Comparison of ENCODE assay signal across 8 mouse cellular contexts in genomic region chr10:80576351-80577194, GRCm38 (mm10). TPM values are rescaled to one million over a fixed set of nuclear protein-coding genes. Genes with fewer than 3 reads are reported as not detected.
DNase-seq lines count a peak whose midpoint lies in the region; ATAC-seq and TF ChIP-seq lines count a peak whose summit lies in the region.

No protein-coding gene starts in this region.

- H3K27me3 ChIP-seq in forebrain, embryonic 15.5 days, result no peaks in the 10 kb centered on the region
- no peaks in the 10 kb centered on the region for H3K27me3 ChIP-seq in liver, embryonic 15.5 days

- H3K36me3 ChIP-seq in forebrain, embryonic 15.5 days, result no peaks in the 10 kb centered on the region
- peaks cover 16% of the 10 kb centered on the region; the same call in 1 of the 2 replicates for H3K36me3 ChIP-seq in liver, embryonic 15.5 days (replicated peaks)

- H3K4me2 ChIP-seq in forebrain, embryonic 15.5 days (replicated peaks), result peak overlapping the region; percentile 76
- H3K4me2 ChIP-seq in liver, embryonic 15.5 days, result peak overlapping the region; percentile 99

- DNase-seq in layer of hippocampus, postnatal 10 days (ENCODE audit: low spot score in 2 of 2), result peak; percentile 60 to 72
- DNase-seq in layer of hippocampus, postnatal 14 days (ENCODE audit: low spot score in 2 of 2), result no peak
- DNase-seq in adrenal gland, postnatal 36 days, result peak; percentile 72 to 85
- DNase-seq in induced T-regulatory cell, adult 2 months (ENCODE audit: low read depth), result peak; percentile 85
- DNase-seq in urinary bladder, adult 2 months (ENCODE audit: low spot score), result peak; percentile 56

- peak overlapping the region; percentile 66 for H3K9ac ChIP-seq in forebrain, embryonic 15.5 days (replicated peaks)
- peak overlapping the region; percentile 94 for H3K9ac ChIP-seq in liver, embryonic 15.5 days

- H3K9me3 ChIP-seq in forebrain, embryonic 15.5 days, result no peaks in the 10 kb centered on the region
- no peaks in the 10 kb centered on the region for H3K9me3 ChIP-seq in liver, embryonic 15.5 days (replicated peaks)

- TF ChIP-seq POLR2A in olfactory bulb, adult 2 months (IDR thresholded peaks at IDR 0.05; ENCODE audit: insufficient read depth, low read depth, low read length), result no peak

- H3K4me1 ChIP-seq in forebrain, embryonic 15.5 days, result peaks cover 50% of the 10 kb centered on the region
- peaks cover 79% of the 10 kb centered on the region for H3K4me1 ChIP-seq in liver, embryonic 15.5 days (replicated peaks)
- peaks cover 45% of the 10 kb centered on the region for H3K4me1 ChIP-seq in olfactory bulb, adult 2 months (ENCODE audit: control insufficient read depth, insufficient read depth, low read length)

- peak overlapping the region; percentile 90 for H3K27ac ChIP-seq in forebrain, embryonic 15.5 days (replicated peaks)
- H3K27ac ChIP-seq in liver, embryonic 15.5 days (replicated peaks), result peak overlapping the region; percentile 97
- peak overlapping the region; percentile 88 for H3K27ac ChIP-seq in olfactory bulb, adult 2 months (ENCODE audit: insufficient read depth, low read depth, low read length)

- ATAC-seq in forebrain, embryonic 15.5 days (replicated peaks), result peak; percentile 2; the same call in 1 of the 2 replicates
- no peak for ATAC-seq in liver, embryonic 15.5 days (ENCODE audit: insufficient read depth)

- peak overlapping the region; percentile 70 for H3K4me3 ChIP-seq in forebrain, embryonic 15.5 days
- H3K4me3 ChIP-seq in liver, embryonic 15.5 days (replicated peaks), result peak overlapping the region; percentile 93
- peak overlapping the region; percentile 86 for H3K4me3 ChIP-seq in olfactory bulb, adult 2 months (ENCODE audit: insufficient read depth, low read depth, low read length)

- under 1% methylated on average over 92 of the region's 96 CpGs for WGBS in forebrain, embryonic 15.5 days
- under 1% methylated on average over 96 of the region's 96 CpGs for WGBS in liver, embryonic 15.5 days (ENCODE audit: insufficient replicate concordance)
- WGBS in olfactory bulb, adult 2 months, result under 1% methylated on average over 94 of the region's 96 CpGs

- no peak for TF ChIP-seq CTCF in olfactory bulb, adult 2 months (IDR thresholded peaks at IDR 0.05; ENCODE audit: insufficient read depth, low read depth, low read length)

RNA-seq across cellular contexts. Expression of gene Klf16, which starts 0.5 kb away (rescaled TPM):
- total RNA-seq in layer of hippocampus, postnatal 10 days (2021), result 10 to 100 TPM; 41.8 to 43.6 TPM
- total RNA-seq in layer of hippocampus, postnatal 14 days (2021), result 10 to 100 TPM; 40.1 to 44.3 TPM
- total RNA-seq in adrenal gland, postnatal 36 days (2021), result 10 to 100 TPM; 13.6 to 14.1 TPM
- 8.0 and 8.5 TPM in 2 replicates for polyA plus RNA-seq in forebrain, embryonic 15.5 days (2015; fragmentation: Nextera tagmentation; extraction: Ambion mirVana)
- polyA plus RNA-seq in liver, embryonic 15.5 days (2015; fragmentation: Nextera tagmentation; extraction: Ambion mirVana), result 11.7 and 12.1 TPM in 2 replicates
- polyA plus RNA-seq in olfactory bulb, adult 2 months (2012; ENCODE audit: insufficient read depth, insufficient read length, low replicate concordance, missing spikeins), result not detected in 2 replicates
- 11.5 and 11.8 TPM in 2 replicates for polyA plus RNA-seq in urinary bladder, adult 2 months (2012; rRNA removed)

RNA-seq across cellular contexts. Expression of gene Abhd17a, which starts 13.6 kb away (rescaled TPM):
- 100 to 1,000 TPM; 179 to 191 TPM for total RNA-seq in layer of hippocampus, postnatal 10 days (2021)
- total RNA-seq in layer of hippocampus, postnatal 14 days (2021), result 100 to 1,000 TPM; 189 to 197 TPM
- 100 to 1,000 TPM; 103 to 107 TPM for total RNA-seq in adrenal gland, postnatal 36 days (2021)
- polyA plus RNA-seq in forebrain, embryonic 15.5 days (2015; fragmentation: Nextera tagmentation; extraction: Ambion mirVana), result 118 and 120 TPM in 2 replicates
- polyA plus RNA-seq in liver, embryonic 15.5 days (2015; fragmentation: Nextera tagmentation; extraction: Ambion mirVana), result 50.8 and 62.8 TPM in 2 replicates
- not detected in 2 replicates for polyA plus RNA-seq in olfactory bulb, adult 2 months (2012; ENCODE audit: insufficient read depth, insufficient read length, low replicate concordance, missing spikeins)
- polyA plus RNA-seq in urinary bladder, adult 2 months (2012; rRNA removed), result 66.0 and 67.1 TPM in 2 replicates

RNA-seq across cellular contexts. Expression of gene Rexo1, which starts 15.2 kb away (rescaled TPM):
- total RNA-seq in layer of hippocampus, postnatal 10 days (2021), result 10 to 100 TPM; 49.5 to 53.9 TPM
- total RNA-seq in layer of hippocampus, postnatal 14 days (2021), result 10 to 100 TPM; 47.0 to 50.5 TPM
- total RNA-seq in adrenal gland, postnatal 36 days (2021), result 10 to 100 TPM; 28.3 to 42.9 TPM
- polyA plus RNA-seq in forebrain, embryonic 15.5 days (2015; fragmentation: Nextera tagmentation; extraction: Ambion mirVana), result 31.3 and 32.9 TPM in 2 replicates
- polyA plus RNA-seq in liver, embryonic 15.5 days (2015; fragmentation: Nextera tagmentation; extraction: Ambion mirVana), result 12.8 and 15.6 TPM in 2 replicates
- not detected in 2 replicates for polyA plus RNA-seq in olfactory bulb, adult 2 months (2012; ENCODE audit: insufficient read depth, insufficient read length, low replicate concordance, missing spikeins)
- 21.2 and 26.6 TPM in 2 replicates for polyA plus RNA-seq in urinary bladder, adult 2 months (2012; rRNA removed)

RNA-seq across cellular contexts. Expression of gene Scamp4, which starts 26.1 kb away (rescaled TPM):
- 10 to 100 TPM; 34.9 to 42.9 TPM for total RNA-seq in layer of hippocampus, postnatal 10 days (2021)
- 10 to 100 TPM; 38.5 to 40.7 TPM for total RNA-seq in layer of hippocampus, postnatal 14 days (2021)
- 10 to 100 TPM; 64.3 to 64.6 TPM for total RNA-seq in adrenal gland, postnatal 36 days (2021)
- 66.8 and 68.2 TPM in 2 replicates for polyA plus RNA-seq in forebrain, embryonic 15.5 days (2015; fragmentation: Nextera tagmentation; extraction: Ambion mirVana)
- polyA plus RNA-seq in liver, embryonic 15.5 days (2015; fragmentation: Nextera tagmentation; extraction: Ambion mirVana), result 41.9 and 45.3 TPM in 2 replicates
- polyA plus RNA-seq in olfactory bulb, adult 2 months (2012; ENCODE audit: insufficient read depth, insufficient read length, low replicate concordance, missing spikeins), result not detected in 2 replicates
- polyA plus RNA-seq in urinary bladder, adult 2 months (2012; rRNA removed), result 40.3 and 46.2 TPM in 2 replicates

RNA-seq across cellular contexts. Expression of gene Adat3, which starts 26.1 kb away (rescaled TPM):
- total RNA-seq in layer of hippocampus, postnatal 10 days (2021), result 1 to 10 TPM; 2.1 to 4.5 TPM
- total RNA-seq in layer of hippocampus, postnatal 14 days (2021), result 1 to 10 TPM; 2.3 to 2.8 TPM
- 1 to 10 TPM; 2.7 to 6.1 TPM for total RNA-seq in adrenal gland, postnatal 36 days (2021)
- 4.5 and 6.4 TPM in 2 replicates for polyA plus RNA-seq in forebrain, embryonic 15.5 days (2015; fragmentation: Nextera tagmentation; extraction: Ambion mirVana)
- polyA plus RNA-seq in liver, embryonic 15.5 days (2015; fragmentation: Nextera tagmentation; extraction: Ambion mirVana), result 4.8 and 5.8 TPM in 2 replicates
- not detected in 2 replicates for polyA plus RNA-seq in olfactory bulb, adult 2 months (2012; ENCODE audit: insufficient read depth, insufficient read length, low replicate concordance, missing spikeins)
- polyA plus RNA-seq in urinary bladder, adult 2 months (2012; rRNA removed), result 3.8 and 4.3 TPM in 2 replicates

Comparison
In these comparisons a context has a peak if more than half of its experiments do, and no peak if none do; other contexts are left out.
1. DNase-seq: peak in layer of hippocampus, postnatal 10 days (2 of 2), adrenal gland, postnatal 36 days (2 of 2), induced T-regulatory cell, adult 2 months (single experiment) and urinary bladder, adult 2 months (single experiment); none in layer of hippocampus, postnatal 14 days (0 of 2).
2. RNA of gene Abhd17a, which starts 13.6 kb away (polyA plus RNA-seq): 118 to 120 TPM in forebrain, embryonic 15.5 days, 66.0 to 67.1 TPM in urinary bladder, adult 2 months and 50.8 to 62.8 TPM in liver, embryonic 15.5 days; not detected in olfactory bulb, adult 2 months; every median in the first group is over 10 times any median in the second.
3. Peak in every context shown above with its lines, with median percentiles within 50 percentile points of each other: H3K27ac ChIP-seq and H3K4me3 ChIP-seq.